Mouse (Mus musculus) spleen, adult 12 weeks (tissue): Measurements from ENCODE around the gene Capn5.

Experiments
- DNase-seq: peaks from one replicate; pipeline ENCODE4 v3.0.0; 2022; ENCODE audit warnings: low spot score

Capn5 gene

DNA sequence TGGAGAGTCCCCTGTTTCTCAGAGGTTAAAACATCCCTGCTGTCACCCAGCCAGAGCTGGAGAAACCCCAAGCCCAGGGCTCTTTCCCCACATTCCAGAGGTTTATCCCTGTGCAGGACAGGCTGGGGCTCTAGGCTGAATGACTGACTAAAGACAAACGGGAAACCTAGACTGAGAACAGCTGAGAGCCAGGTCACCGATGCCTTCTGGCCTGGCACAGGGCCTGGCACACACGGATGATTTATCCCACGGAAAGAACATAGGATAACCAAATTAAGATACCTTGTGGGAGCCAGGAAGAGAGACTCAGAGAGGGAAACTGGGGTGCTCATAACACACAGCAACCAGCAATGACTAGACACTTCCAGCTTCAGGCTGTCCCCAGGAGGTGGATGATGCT, 68.3 kb downstream of the Capn5 start:
- DNase-seq, result no peak

DNA sequence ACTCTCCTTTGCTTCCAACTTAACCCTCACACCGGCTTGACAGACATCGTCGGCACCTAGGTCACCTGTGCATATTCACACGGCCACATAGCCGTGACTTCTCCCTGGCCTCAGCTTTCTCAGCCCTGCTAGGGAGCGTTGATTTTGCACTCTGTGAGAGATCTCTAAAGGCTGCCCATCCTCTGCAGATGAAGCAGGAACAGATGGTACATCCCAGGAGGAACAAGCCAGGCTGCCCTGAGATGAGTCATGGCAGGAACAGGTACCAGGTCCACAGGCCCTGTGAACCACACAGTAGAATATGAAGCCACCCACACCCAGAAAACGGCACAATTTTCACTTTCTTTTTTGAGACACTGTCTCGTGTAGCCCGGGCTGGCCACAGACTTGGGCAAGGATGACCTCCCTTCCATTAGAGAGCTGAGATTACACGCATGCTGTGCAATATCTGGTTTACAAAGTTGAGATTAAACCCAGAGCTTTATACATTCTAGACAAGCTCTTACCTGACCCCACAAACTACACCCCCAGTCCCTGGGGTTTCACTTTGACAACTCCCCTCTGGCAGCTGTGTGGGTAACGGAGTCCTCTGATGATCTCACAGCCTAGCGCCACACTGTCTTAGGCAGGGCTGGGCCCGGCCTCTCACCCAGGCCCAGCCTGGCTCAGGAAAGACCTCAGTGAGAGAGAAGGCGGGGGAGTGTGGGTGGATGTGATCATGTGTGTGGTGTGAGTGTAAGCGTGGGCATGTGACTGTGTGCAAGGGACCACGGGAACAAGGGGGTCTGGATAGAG, 69.2 kb downstream of the Capn5 start:
- DNase-seq, result no peak

DNA sequence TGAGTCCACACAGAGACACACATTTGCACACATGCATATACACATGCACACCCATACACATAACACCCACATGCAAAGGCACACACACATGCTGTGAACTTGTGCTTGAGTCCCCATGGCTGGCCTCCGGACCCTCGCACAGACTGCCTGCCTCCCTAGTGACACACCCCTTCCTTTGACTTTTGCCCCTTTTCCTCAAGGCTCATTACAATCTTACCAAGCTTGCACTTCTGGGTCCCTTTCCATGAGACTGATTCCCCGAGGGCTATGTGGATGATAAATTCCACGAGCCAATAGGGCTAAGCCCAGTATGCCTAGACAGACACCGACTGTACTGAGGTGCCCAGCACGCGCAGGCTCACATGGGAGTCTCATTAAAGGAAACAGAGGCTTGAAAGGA, 71.8 kb downstream of the Capn5 start:
- no peak for DNase-seq

DNA sequence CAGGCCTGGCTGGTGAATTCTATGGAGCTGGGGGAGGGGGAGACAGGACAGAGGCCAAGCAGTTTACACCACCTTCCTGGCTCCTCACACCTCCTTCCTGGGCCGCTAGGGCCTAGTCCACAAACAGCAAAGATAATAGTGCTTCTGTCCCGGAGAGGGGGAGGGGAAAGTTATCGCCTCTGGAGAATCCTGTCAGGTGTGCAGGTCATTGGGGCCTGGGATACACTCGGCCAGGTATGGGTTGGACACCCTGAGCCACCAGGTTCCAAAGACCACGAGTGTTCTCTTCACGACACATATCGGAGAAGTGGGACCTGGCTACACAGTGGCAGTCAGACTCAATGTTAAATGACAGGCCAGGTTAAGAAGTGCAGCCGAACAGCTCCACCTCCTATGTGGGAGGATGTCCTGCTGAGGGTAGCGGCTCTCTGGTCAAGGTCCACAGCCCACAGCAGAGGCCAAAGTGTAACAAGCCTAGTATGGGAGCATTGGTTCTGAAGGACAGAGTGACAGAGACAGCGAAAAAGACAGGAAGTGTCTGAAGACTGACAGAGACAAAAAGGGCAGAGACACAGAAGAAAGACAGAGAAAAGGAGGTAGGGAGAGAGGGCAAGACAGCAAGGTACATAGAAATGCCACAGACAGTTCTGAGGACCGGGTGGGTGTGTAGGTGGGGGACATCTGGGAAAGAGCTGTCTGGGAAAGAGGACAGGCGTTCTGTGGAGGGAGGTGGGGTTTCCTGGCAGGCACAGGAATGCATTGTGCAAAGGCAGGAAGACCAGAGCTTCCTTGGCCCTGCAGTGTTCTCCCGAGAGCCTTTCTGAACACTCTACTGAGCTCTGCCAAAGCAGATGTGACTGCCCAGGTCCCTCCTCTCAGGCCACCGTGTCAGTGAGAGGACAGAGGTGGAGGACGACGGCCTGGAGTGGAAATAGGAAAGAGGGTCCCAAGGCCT, 73.3 kb downstream of the Capn5 start:
- DNase-seq, result no peak

DNA sequence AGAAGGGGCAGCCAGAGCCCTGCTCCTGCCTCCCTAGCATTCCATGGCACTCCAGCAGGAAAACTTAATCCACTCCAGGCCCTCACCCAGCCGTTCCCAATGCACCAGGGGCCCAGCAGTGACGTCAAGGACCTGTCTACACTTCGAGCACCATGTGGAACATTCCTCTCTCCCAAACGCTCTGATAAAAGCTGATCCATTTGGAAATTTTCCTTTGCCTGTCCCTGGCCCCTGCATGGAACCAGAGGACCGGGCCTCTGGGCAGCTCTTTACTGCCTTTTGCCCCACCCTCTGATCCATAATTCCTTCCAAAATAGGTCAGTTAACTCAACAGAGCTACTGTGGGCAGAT, 74.2 kb downstream of the Capn5 start:
- DNase-seq, result no peak

DNA sequence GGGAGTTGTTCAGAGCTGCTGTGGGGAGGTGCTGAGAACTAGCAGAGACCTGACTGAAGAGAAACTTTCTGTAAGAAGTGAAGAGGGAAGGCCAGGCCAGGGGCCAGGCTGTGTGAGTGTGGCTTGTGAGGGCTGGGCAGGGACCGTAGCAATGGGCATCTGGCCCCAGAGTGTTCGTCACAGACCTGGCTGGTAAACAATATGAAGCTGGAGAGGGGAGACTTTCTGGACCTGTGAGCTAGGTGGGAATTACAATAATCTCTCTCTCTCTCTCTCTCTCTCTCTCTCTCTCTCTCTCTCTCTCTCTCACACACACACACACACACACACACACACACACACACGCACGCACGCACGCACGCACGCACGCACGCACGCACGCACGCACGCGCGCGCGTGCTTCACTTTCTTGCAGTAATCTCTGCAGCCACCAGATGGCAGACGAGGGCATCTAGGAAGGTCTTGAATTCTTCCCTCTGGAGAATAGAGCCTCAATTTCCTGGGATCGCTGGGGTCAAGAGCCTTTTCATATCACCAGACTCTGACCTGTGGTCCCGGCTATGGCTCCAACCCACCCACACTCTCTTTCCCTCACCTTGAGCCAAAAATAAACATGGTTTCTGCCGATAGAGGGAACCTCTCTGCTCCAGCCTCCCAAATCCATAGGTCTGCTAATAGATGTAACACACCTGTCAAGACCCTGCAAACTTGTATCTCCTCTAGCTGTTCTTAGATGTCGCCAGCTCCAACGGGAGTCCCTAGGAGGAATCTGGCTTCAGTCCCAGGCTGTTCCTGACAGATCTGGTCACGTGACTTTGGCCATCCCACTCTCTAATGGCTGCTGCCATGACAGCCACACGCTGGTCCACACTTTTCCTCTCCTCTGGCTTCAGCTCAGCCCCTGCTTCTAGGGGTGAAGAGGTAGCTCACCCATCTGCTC, 74.8 kb downstream of the Capn5 start:
- DNase-seq, result no peak

DNA sequence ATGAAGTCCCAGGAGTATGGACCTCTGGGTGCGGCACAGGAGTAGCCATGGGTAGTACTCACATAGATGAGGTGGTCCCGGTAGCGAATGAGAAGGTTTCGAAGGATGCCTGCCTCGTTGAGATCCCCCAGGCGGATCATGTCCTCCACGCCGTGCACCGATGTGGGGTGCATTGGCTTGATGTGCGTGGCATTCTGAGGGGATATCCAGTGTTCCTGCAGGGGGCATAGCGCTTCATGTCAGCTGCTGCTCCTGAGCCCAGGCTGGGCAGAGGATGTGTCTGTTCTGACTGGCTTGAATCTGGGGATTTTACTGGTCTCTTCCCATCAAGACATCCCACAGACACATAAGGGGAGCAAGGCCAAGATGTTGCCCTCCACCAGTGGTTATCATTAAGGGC, 75.6 kb downstream of the Capn5 start:
- DNase-seq, result no peak

DNA sequence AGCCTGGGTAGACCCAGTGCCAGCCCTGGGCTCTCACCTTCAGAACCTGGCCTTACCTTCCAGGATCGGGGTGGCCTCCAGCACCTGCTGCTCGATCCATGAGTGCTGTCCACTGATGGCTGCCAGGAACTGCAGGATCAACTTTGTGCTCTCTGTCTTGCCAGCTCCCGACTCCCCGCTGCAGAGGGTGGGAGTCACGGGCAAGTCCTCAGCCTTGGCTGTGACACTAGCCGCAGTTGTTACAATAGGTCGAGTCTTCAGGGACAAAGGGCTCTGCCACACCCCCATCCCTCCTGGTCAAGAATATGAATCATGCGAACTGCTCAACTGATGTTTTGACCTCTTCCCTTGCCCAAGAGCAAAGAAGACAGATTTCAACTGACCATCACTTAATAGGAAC, 80.5 kb downstream of the Capn5 start:
- DNase-seq, result no peak

DNA sequence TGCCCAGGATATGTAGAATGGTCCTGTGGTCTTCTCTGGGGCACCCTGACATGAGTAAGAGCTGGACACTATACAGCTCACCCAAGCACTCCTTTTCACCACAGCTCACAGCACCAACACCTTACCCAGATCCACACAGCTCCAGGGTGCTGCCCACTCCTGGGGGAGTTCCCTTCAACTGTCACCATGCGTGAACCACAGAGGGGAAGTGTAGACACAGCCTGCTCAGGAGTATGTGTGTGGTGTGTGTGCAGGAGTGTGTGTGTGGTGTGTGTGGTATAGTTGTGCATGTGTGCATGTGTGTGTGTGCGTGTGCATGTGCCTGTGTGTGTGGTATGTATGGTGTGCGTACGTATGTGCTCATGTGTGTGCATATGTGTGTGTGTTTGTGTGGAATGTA, 82.2 kb downstream of the Capn5 start:
- DNase-seq, result no peak

DNA sequence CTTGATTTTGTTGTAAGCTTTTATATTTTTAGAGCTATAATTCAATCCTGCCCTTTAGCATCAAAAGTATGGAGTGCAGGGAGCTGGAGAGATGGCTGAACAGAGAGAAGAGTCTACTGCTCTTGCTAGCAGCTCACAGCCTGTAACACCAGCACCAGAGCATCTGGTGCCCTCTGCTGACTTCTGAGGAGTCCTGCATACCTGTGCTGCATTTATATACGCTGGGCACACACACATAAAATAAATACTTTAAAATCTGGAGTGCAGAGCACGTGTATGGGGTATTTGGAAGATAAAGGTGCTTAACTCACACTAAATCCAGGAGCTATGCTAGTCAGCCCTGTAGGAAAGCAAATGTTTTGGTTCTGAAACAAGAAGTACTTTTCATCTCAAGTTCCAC, 91.7 kb downstream of the Capn5 start:
- DNase-seq, result no peak

DNA sequence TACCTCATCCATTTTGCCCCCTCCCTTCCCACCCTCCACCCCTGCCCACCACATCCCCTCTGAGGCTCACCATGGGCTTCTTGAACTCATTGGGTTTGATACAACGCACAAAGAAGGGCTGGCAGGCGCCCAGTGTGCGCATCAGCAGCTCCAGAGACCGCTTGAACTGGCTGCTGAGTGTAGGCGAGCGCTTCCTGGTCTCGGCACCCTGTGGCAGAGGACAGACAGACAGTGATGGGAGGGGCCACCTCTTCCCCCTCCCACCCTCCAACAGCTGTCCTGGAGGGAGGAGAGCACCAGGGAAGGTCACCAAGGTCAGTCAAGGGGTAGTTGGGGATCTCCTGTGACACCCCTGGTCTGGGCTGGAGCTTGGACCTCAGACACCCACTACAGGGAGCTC, 92.8 kb downstream of the Capn5 start:
- DNase-seq, result no peak

DNA sequence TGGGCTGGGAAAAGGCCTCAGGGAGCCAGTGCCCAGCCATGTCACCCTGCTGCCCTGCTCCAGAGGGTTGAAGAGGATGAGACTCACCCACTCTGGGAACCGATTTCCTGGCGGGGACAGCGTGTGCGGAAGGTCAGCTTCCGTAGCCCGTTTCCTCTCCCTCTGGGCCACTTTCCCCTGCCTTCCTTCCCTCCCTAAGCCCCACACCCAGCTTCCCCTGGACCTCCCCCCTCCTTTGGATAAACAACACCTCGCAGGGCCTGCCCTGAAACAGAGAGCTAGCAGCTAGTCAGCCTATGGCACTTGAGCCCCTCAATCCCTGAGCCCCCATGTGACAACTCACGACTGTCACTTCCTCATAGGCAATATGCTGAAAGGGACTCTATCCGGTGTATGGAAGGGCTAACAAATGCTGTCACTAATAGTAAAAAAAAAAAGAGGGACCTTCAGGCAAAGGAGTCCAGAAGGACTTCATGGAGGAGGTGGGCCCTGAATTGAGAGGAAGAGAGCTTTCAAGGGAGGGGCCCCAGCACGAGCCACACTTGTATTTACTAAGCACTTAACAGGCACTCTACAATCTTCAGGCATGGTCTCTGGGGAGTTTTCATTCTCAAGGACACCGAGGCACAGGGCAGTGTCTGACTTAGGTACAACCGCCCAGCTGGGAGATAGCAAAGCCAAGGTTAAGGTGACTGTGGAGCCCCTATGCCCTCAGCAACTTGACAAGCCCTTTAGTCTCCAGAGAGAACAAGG, 93.4 kb downstream of the Capn5 start:
- DNase-seq, result no peak

DNA sequence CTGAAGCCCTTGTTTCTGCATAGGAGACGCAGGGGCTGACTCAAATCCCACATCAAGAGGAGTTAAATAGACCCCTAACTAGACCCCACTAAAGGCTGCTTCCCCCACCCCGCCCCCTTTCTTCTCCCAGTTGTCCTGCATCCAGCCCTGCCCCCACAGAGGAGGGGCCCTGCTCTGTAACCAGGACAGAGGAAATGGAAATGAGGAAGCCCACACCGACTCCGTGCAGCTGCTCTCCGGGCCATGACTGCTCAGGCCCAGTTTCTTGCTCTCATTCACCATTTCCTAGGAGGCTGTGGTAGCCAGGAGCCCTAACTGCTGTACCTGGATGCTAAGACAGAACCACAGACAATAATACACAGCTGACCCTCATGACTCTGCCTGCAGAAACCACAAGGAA, 95.7 kb downstream of the Capn5 start:
- no peak for DNase-seq

DNA sequence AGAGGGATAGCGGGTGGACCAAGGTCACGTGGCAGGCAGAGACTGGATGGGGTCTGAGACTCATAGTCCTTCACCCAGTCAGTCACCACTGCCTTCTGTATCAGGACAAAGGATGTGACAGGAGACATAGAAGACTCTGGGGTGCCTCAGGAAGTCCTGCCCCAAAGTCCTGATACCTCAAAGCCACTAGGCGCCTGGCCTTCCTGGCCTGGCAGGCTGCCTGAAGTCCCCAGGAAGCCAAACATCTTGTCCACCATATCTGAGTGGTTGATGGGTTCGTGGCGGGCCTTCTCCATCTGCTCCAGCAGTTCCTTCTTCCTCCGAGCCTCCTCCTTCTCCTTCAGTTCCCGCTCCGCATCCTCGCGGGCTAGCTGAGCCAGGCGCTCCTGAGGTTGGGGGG, 100.6 kb downstream of the Capn5 start:
- DNase-seq, result no peak

DNA sequence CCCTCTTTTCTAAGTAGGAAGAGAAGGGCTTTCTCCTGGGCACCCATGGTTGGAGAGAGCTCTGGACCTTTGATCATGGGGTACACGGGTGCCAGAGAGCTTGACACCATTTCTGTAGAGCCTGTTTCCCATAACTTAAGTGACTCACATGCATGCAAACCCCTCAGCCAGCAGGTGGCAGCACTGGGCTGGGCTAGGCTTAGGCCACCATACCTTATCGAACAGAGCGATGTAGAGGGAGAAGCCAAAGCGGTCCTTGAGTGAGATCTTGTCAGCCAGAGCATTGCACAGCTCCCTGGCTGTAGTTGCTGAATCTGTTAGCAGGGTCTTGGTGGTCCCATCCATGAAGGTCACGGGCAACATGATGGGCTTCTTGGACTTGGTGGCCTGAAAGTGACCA, 106.5 kb downstream of the Capn5 start:
- peak; percentile 59 for DNase-seq
